In genomic region chr11:96397806-96398335, GRCm38 (mm10) we compare ENCODE assay signal across 21 mouse cellular contexts. TPM values are rescaled to one million over a fixed set of nuclear protein-coding genes. Genes with fewer than 3 reads are reported as not detected.
DNase-seq lines count a peak whose midpoint lies in the region; ATAC-seq and TF ChIP-seq lines count a peak whose summit lies in the region.
"Had no signal": no experiment of that assay in that cellular context is flagged by ENCODE, and none has a peak within 500 bp of the region (broad histone marks: within the 10 kb centered on the region; RNA-seq: fewer than 3 reads in every experiment).

No protein-coding gene starts in this region.

- TF ChIP-seq CTCF in hindbrain, postnatal 0 days (IDR thresholded peaks at IDR 0.05; ENCODE audit: low read depth), result peak; percentile 24; the same call in 1 of the 2 replicates
- TF ChIP-seq CTCF in lung, postnatal 0 days (IDR thresholded peaks at IDR 0.05), result no peak; the same call in 1 of the 2 replicates
- TF ChIP-seq CTCF in lung, adult 2 months (IDR thresholded peaks at IDR 0.05; ENCODE audit: insufficient read depth, low read length), result no peak; the same call in 1 of the 2 replicates

- no peak overlapping the region for H3K9ac ChIP-seq in hindbrain, postnatal 0 days (replicated peaks; ENCODE audit: low read length)
- no peak overlapping the region for H3K9ac ChIP-seq in hindbrain, embryonic 13.5 days
- no peak overlapping the region for H3K9ac ChIP-seq in lung, postnatal 0 days (replicated peaks; ENCODE audit: low read depth)
- H3K9ac ChIP-seq: embryonic facial prominence, embryonic 12.5 days; heart, embryonic 15.5 days had no signal

- no peak for TF ChIP-seq POLR2A in lung, adult 2 months (IDR thresholded peaks at IDR 0.05; ENCODE audit: borderline replicate concordance, extremely low read depth, low read depth, low read length)

- H3K4me2 ChIP-seq in hindbrain, postnatal 0 days (ENCODE audit: low read depth, low read length), result no peak overlapping the region
- H3K4me2 ChIP-seq in hindbrain, embryonic 13.5 days, result no peak overlapping the region
- no peak overlapping the region for H3K4me2 ChIP-seq in lung, postnatal 0 days (replicated peaks; ENCODE audit: low read depth, low read length)
- H3K4me2 ChIP-seq: heart, embryonic 15.5 days had no signal

- no peaks in the 10 kb centered on the region for H3K27me3 ChIP-seq in hindbrain, postnatal 0 days (ENCODE audit: insufficient read depth, low read length)
- 0 out of 2 replicates have a peak, but pooled peaks cover 3% of the 10 kb centered on the region for H3K27me3 ChIP-seq in hindbrain, embryonic 13.5 days
- no peaks in the 10 kb centered on the region for H3K27me3 ChIP-seq in lung, postnatal 0 days (replicated peaks; ENCODE audit: insufficient read depth, low read length)

- no peak for TF ChIP-seq EP300 in lung, postnatal 0 days (IDR thresholded peaks at IDR 0.05)

- ATAC-seq in hindbrain, postnatal 0 days, result no peak
- ATAC-seq in hindbrain, embryonic 13.5 days (ENCODE audit: low FRiP score), result no peak
- peak; percentile 49 for ATAC-seq in lung, postnatal 0 days
- no peak for ATAC-seq in CD4-positive, CD25-positive, alpha-beta regulatory T cell, adult 4 months

- no peaks in the 10 kb centered on the region for H3K36me3 ChIP-seq in hindbrain, postnatal 0 days (ENCODE audit: insufficient read depth, low read length)
- H3K36me3 ChIP-seq in hindbrain, embryonic 13.5 days, result no peaks in the 10 kb centered on the region
- no peaks in the 10 kb centered on the region for H3K36me3 ChIP-seq in lung, postnatal 0 days (ENCODE audit: insufficient read depth, low read length)
- H3K36me3 ChIP-seq: embryonic facial prominence, embryonic 12.5 days; heart, embryonic 15.5 days; limb, embryonic 13.5 days had no signal

- H3K4me1 ChIP-seq in hindbrain, postnatal 0 days (ENCODE audit: insufficient read depth, low read length), result peaks cover 4% of the 10 kb centered on the region; the same call in 1 of the 2 replicates
- H3K4me1 ChIP-seq in hindbrain, embryonic 13.5 days (replicated peaks), result peaks cover 14% of the 10 kb centered on the region
- no peaks in the 10 kb centered on the region for H3K4me1 ChIP-seq in lung, postnatal 0 days (ENCODE audit: insufficient read depth, low read depth, low read length)
- H3K4me1 ChIP-seq in lung, adult 2 months (ENCODE audit: control insufficient read depth, insufficient read depth, low read length), result peaks cover 2% of the 10 kb centered on the region

- no peak overlapping the region for H3K4me3 ChIP-seq in hindbrain, postnatal 0 days (ENCODE audit: low read length)
- H3K4me3 ChIP-seq in hindbrain, embryonic 13.5 days, result no peak overlapping the region
- no peak overlapping the region for H3K4me3 ChIP-seq in lung, postnatal 0 days (ENCODE audit: low read depth, low read length)
- H3K4me3 ChIP-seq in lung, adult 2 months (replicated peaks; ENCODE audit: extremely low read depth, low read depth, low read length), result no peak overlapping the region
- H3K4me3 ChIP-seq: embryonic facial prominence, embryonic 12.5 days; heart, embryonic 15.5 days; layer of hippocampus, adult 2 months; left cerebral cortex, adult 2 months; limb, embryonic 13.5 days had no signal

- no peak overlapping the region for H3K27ac ChIP-seq in hindbrain, postnatal 0 days
- H3K27ac ChIP-seq in hindbrain, embryonic 13.5 days, result no peak overlapping the region
- no peak overlapping the region for H3K27ac ChIP-seq in lung, postnatal 0 days (ENCODE audit: low read length)
- H3K27ac ChIP-seq: embryonic facial prominence, embryonic 12.5 days; heart, embryonic 15.5 days; layer of hippocampus, adult 2 months; left cerebral cortex, adult 2 months; limb, embryonic 13.5 days had no signal

- WGBS in hindbrain, postnatal 0 days, result 55% methylated on average over 7 of the region's 7 CpGs
- 55% methylated on average over 7 of the region's 7 CpGs for WGBS in hindbrain, embryonic 13.5 days
- 44% methylated on average over 7 of the region's 7 CpGs for WGBS in lung, postnatal 0 days
- WGBS in lung, adult 2 months, result 44% methylated on average over 7 of the region's 7 CpGs

- H3K9me3 ChIP-seq in hindbrain, postnatal 0 days (ENCODE audit: low read length), result no peaks in the 10 kb centered on the region
- H3K9me3 ChIP-seq in hindbrain, embryonic 13.5 days, result no peaks in the 10 kb centered on the region
- H3K9me3 ChIP-seq in lung, postnatal 0 days (ENCODE audit: low read length), result no peaks in the 10 kb centered on the region
- H3K9me3 ChIP-seq: embryonic facial prominence, embryonic 12.5 days; heart, embryonic 15.5 days; limb, embryonic 13.5 days had no signal

- no peak for DNase-seq in hindbrain, postnatal 0 days (ENCODE audit: low spot score)
- DNase-seq in lung, postnatal 0 days (ENCODE audit: low spot score), result no peak
- no peak for DNase-seq in lung, adult 2 months
- peak; percentile 31 for DNase-seq in lung, postnatal 36 days
- peak; percentile 53 for DNase-seq in yolk sac, embryonic 10.5 days (ENCODE audit: low spot score)
- DNase-seq: B cell, adult 2 months; cerebellum, adult 11-12 months; cerebellum, postnatal 36 days; gastrocnemius, postnatal 36 days; kidney, adult 2 months; midbrain, embryonic 14.5 days; right cerebral cortex, postnatal 25 days had no signal

RNA-seq across cellular contexts. Expression of gene Hoxb1, which starts 32.3 kb away (rescaled TPM):
- total RNA-seq in hindbrain, postnatal 0 days (2014; rRNA removed), result 0.21 TPM in 1 of 2 replicates, not detected in the other
- polyA plus RNA-seq in hindbrain, postnatal 0 days (2015; fragmentation: Nextera tagmentation; extraction: Ambion mirVana), result 0.08 and 0.24 TPM in 2 replicates
- 0.30 and 0.74 TPM in 2 replicates for polyA plus RNA-seq in hindbrain, embryonic 13.5 days (2015; fragmentation: Nextera tagmentation; extraction: Ambion mirVana)
- not detected in 2 replicates for polyA plus RNA-seq in lung, postnatal 0 days (2015; fragmentation: Nextera tagmentation; extraction: Ambion mirVana)
- not detected in 2 replicates for polyA plus RNA-seq in lung, adult 2 months (2012; rRNA removed)
- polyA plus RNA-seq in CD4-positive, CD25-positive, alpha-beta regulatory T cell, adult 4 months (2017; shearing (Covaris generic)), result not detected
- total RNA-seq: gastrocnemius, postnatal 36 days; layer of hippocampus, adult 2 months; left cerebral cortex, adult 2 months had no signal
- polyA plus RNA-seq: heart, embryonic 15.5 days; kidney, adult 2 months; lung, embryonic 16.5 days; midbrain, embryonic 14.5 days; thymus, postnatal 0 days had no signal

RNA-seq across cellular contexts. Expression of gene Hoxb2, which starts 47.5 kb away (rescaled TPM):
- 35.4 and 36.4 TPM in 2 replicates for total RNA-seq in hindbrain, postnatal 0 days (2014; rRNA removed)
- 11.6 and 13.1 TPM in 2 replicates for polyA plus RNA-seq in hindbrain, postnatal 0 days (2015; fragmentation: Nextera tagmentation; extraction: Ambion mirVana)
- 38.6 and 47.2 TPM in 2 replicates for polyA plus RNA-seq in hindbrain, embryonic 13.5 days (2015; fragmentation: Nextera tagmentation; extraction: Ambion mirVana)
- polyA plus RNA-seq in lung, postnatal 0 days (2015; fragmentation: Nextera tagmentation; extraction: Ambion mirVana), result 16.5 and 16.9 TPM in 2 replicates
- polyA plus RNA-seq in lung, adult 2 months (2012; rRNA removed), result 19.7 and 24.7 TPM in 2 replicates
- polyA plus RNA-seq in CD4-positive, CD25-positive, alpha-beta regulatory T cell, adult 4 months (2017; shearing (Covaris generic)), result under 1 TPM in 1 of 2 experiments, not detected in 1; 0.09 TPM
- total RNA-seq: layer of hippocampus, adult 2 months; left cerebral cortex, adult 2 months had no signal

Comparison
In these comparisons a context has a peak if more than half of its experiments do, and no peak if none do; other contexts are left out.
1. DNase-seq: peak in lung, postnatal 36 days (single experiment) and yolk sac, embryonic 10.5 days (single experiment); none in hindbrain, postnatal 0 days (single experiment), lung, postnatal 0 days (single experiment) and lung, adult 2 months (single experiment).
2. RNA of gene Hoxb2, which starts 47.5 kb away (polyA plus RNA-seq): 38.6 to 47.2 TPM in hindbrain, embryonic 13.5 days, 19.7 to 24.7 TPM in lung, adult 2 months, 16.5 to 16.9 TPM in lung, postnatal 0 days and 11.6 to 13.1 TPM in hindbrain, postnatal 0 days; 0.09 TPM in CD4-positive, CD25-positive, alpha-beta regulatory T cell, adult 4 months; every median in the first group is over 10 times any median in the second.